Mouse (Mus musculus) heart, embryonic 13.5 days (tissue): ENCODE results near the gene Gm17332. TPM values are rescaled to one million over a fixed set of nuclear protein-coding genes. Genes with fewer than 3 reads are reported as not detected.
"Not testable (repeated sequence)": the region's sequence is repeated elsewhere in the genome, so short reads cannot be mapped to it uniquely, and the experiment has no call there.

Experiments
- ATAC-seq: fragments of 200-750 bp; cut with Nextera tagmentation; 2 replicates; pipeline ENCODE4 v1.8.0; 2017; ENCODE audit warnings: moderate TSS enrichment; ENCODE audit not compliant: insufficient number of reproducible peaks, low FRiP score, low TSS enrichment; ENCODE audit errors: extremely low read depth
- H3K27ac ChIP-seq: fragments of 300-500 bp; sonication (generic); replicated peaks from 2 replicates; pipeline ENCODE4 v1.5.1; 2015; ENCODE audit warnings: moderate library complexity, mild to moderate bottlenecking, inconsistent platforms
- H3K27me3 ChIP-seq: fragments of 300-500 bp; sonication (generic); replicated peaks from 2 replicates; pipeline ENCODE4 v1.6.1; 2015; ENCODE audit warnings: mild to moderate bottlenecking, inconsistent platforms
- H3K36me3 ChIP-seq: fragments of 300-500 bp; sonication (generic); 2 replicates; pipeline ENCODE4 v1.6.1; 2015; ENCODE audit warnings: mild to moderate bottlenecking, inconsistent platforms
- H3K4me1 ChIP-seq: fragments of 300-500 bp; sonication (generic); 2 replicates; pipeline ENCODE4 v1.6.1; 2015; ENCODE audit warnings: inconsistent platforms
- H3K4me2 ChIP-seq: fragments of 300-500 bp; sonication (generic); 2 replicates; pipeline ENCODE4 v1.6.1; 2015; ENCODE audit warnings: inconsistent platforms, mild to moderate bottlenecking, moderate library complexity
- H3K4me3 ChIP-seq: fragments of 300-500 bp; sonication (generic); 2 replicates; pipeline ENCODE4 v1.5.1; 2015; ENCODE audit warnings: moderate library complexity, mild to moderate bottlenecking, inconsistent platforms
- H3K9ac ChIP-seq: fragments of 300-500 bp; sonication (generic); 2 replicates; pipeline ENCODE4 v1.6.1; 2015; ENCODE audit warnings: inconsistent platforms, mild to moderate bottlenecking, moderate library complexity
- H3K9me3 ChIP-seq: fragments of 300-500 bp; sonication (generic); 2 replicates; pipeline ENCODE4 v1.6.1; 2016; ENCODE audit warnings: inconsistent platforms
- WGBS: fragments of 180-500 bp; shearing (Covaris S2); methylation state at CpG from one replicate; pipeline ENCODE4 v1.1.7; 2015; ENCODE audit warnings: mixed read lengths; 5-methylcytosine and 5-hydroxymethylcytosine counted together
- polyA plus RNA-seq: library from polyadenylated mRNA; unstranded; fragments of >200 nt; fragmentation: Nextera tagmentation; extraction: Ambion mirVana; gene quantifications from 2 replicates; pipeline ENCODE4 v1.2.1, GENCODE M21; 2015

The Gm17332 gene
- polyA plus RNA-seq, 1 experiment from 2014 or later: not detected

GRCm38 (mm10) chr11:31134824-31135223 lies 47.4 kb downstream of the Gm17332 start:
- H3K9me3 ChIP-seq, H3K27ac ChIP-seq, H3K36me3 ChIP-seq, H3K9ac ChIP-seq, ATAC-seq, H3K4me2 ChIP-seq, H3K4me3 ChIP-seq, H3K4me1 ChIP-seq, H3K27me3 ChIP-seq: not testable (repeated sequence)
- WGBS: 76% methylated on average over 1 of the region's 1 CpGs

- 55% methylated on average over 4 of the region's 4 CpGs for WGBS
Measured at GRCm38 (mm10) chr11:31133726-31134125, 48.5 kb downstream of the Gm17332 start.

More at GRCm38 (mm10) chr11:31133726-31134125, 48.5 kb downstream of the Gm17332 start:
- H3K4me1 ChIP-seq, H3K27me3 ChIP-seq, H3K36me3 ChIP-seq, H3K4me3 ChIP-seq, H3K4me2 ChIP-seq, ATAC-seq, H3K9me3 ChIP-seq, H3K27ac ChIP-seq, H3K9ac ChIP-seq: not testable (repeated sequence)

Other genes starting within 250 kb of the Gm17332 start
- gene Erlec1, start 228.1 kb downstream of the Gm17332 start, polyA plus RNA-seq: 10.6 and 10.7 TPM in 2 replicates
- 14.8 and 15.7 TPM in 2 replicates for gene Chac2, start 196.1 kb downstream of the Gm17332 start, polyA plus RNA-seq
- 3.0 and 3.2 TPM in 2 replicates for gene Stc2, start 187.6 kb upstream of the Gm17332 start, polyA plus RNA-seq